Mouse (Mus musculus) embryonic fibroblast, embryonic 13.5 days (primary cell): ENCODE measurements around the gene Dolpp1.

ENCODE experiments used
- CTCF ChIP-seq: IDR thresholded peaks from 2 replicates; pipeline ENCODE4 v1.5.1; 2011; ENCODE audit warnings: mild to moderate bottlenecking, control low read depth, low read length, moderate library complexity, borderline replicate concordance; ENCODE audit not compliant: insufficient read depth
- POLR2A ChIP-seq: IDR thresholded peaks from 2 replicates; pipeline ENCODE4 v1.6.1; 2011; ENCODE audit warnings: low read depth, mild to moderate bottlenecking, control low read depth, low read length, moderate library complexity

GRCm38 (mm10) chr2:30421432-30421831, 29.4 kb downstream of the Dolpp1 start:
- TF ChIP-seq CTCF (no peak), POLR2A (no peak)
